Mouse (Mus musculus) intestine, embryonic 16.5 days (tissue): ENCODE data around the gene Sun5. TPM values are rescaled to one million over a fixed set of nuclear protein-coding genes. Genes with fewer than 3 reads are reported as not detected.
A peak's percentile ranks its signal among the peaks of the same experiment; 100 is the strongest.
"Not testable (repeated sequence)": the region's sequence is repeated elsewhere in the genome, so short reads cannot be mapped to it uniquely, and the experiment has no call there.

Source experiments
- ATAC-seq: fragments of 200-750 bp; cut with Nextera tagmentation; 2 replicates; pipeline ENCODE4 v1.8.0; 2017; ENCODE audit warnings: moderate TSS enrichment, moderate library complexity
- H3K27ac ChIP-seq: fragments of 300-500 bp; sonication (generic); 2 replicates; pipeline ENCODE4 v1.5.1; 2014; ENCODE audit warnings: mild to moderate bottlenecking, low read length
- H3K27me3 ChIP-seq: fragments of 300-500 bp; sonication (generic); replicated peaks from 2 replicates; pipeline ENCODE4 v1.6.1; 2014; ENCODE audit warnings: low read length, control low read depth, mixed read lengths; ENCODE audit not compliant: control insufficient read depth, insufficient read depth
- H3K36me3 ChIP-seq: fragments of 300-500 bp; sonication (generic); 2 replicates; pipeline ENCODE4 v1.6.1; 2014; ENCODE audit warnings: low read length, control low read depth; ENCODE audit not compliant: control insufficient read depth, insufficient read depth
- H3K4me1 ChIP-seq: fragments of 300-500 bp; sonication (generic); 2 replicates; pipeline ENCODE4 v1.6.1; 2014; ENCODE audit warnings: low read length, control low read depth, mixed read lengths; ENCODE audit not compliant: control insufficient read depth, insufficient read depth
- H3K4me2 ChIP-seq: fragments of 300-500 bp; sonication (generic); 2 replicates; pipeline ENCODE4 v1.6.1; 2014; ENCODE audit warnings: low read depth, low read length, control low read depth
- H3K4me3 ChIP-seq: fragments of 300-500 bp; sonication (generic); 2 replicates; pipeline ENCODE4 v1.5.1; 2014; ENCODE audit warnings: mild to moderate bottlenecking, low read length
- H3K9ac ChIP-seq: fragments of 300-500 bp; sonication (generic); 2 replicates; pipeline ENCODE4 v1.6.1; 2014; ENCODE audit warnings: low read depth, low read length
- H3K9me3 ChIP-seq: fragments of 300-500 bp; sonication (generic); 2 replicates; pipeline ENCODE4 v1.6.1; 2016; ENCODE audit warnings: low read length, control low read depth; ENCODE audit not compliant: control insufficient read depth
- WGBS: fragments of 180-500 bp; shearing (Covaris S2); extraction: QIAGEN DNeasy Blood & Tissue Kit; methylation state at CpG from one replicate; pipeline ENCODE4 v1.1.7; 2014; 5-methylcytosine and 5-hydroxymethylcytosine counted together
- polyA plus RNA-seq: library from polyadenylated mRNA; unstranded; fragments of >200 nt; fragmentation: Nextera tagmentation; extraction: Ambion mirVana; gene quantifications from 2 replicates; pipeline ENCODE4 v1.2.1, GENCODE M21; 2015

Gene Sun5
- polyA plus RNA-seq, 1 experiment from 2014 or later, result not detected

DNA sequence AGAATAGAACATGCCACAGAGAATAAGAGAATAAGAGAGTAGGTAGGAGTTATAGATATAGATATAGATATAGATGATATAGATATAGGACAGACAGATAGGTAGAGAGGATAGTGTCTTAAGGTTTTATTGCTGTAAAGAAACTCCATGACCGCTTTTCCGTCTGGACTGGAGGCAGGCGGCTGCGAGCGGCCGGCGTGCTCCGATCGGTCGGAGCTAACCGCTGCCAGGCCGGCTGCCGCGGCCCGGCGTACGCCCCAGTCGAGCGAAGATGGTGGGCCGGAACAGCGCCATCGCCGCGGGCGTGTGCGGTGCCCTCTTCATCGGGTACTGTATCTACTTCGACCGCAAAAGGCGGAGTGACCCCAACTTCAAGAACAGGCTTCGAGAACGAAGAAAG lies 45.0 kb downstream of the Sun5 start:
- H3K27me3 ChIP-seq, H3K9me3 ChIP-seq, H3K4me3 ChIP-seq, H3K4me2 ChIP-seq, H3K27ac ChIP-seq, H3K9ac ChIP-seq, H3K36me3 ChIP-seq, H3K4me1 ChIP-seq, ATAC-seq: not testable (repeated sequence)
- 58% methylated on average over 32 of the region's 32 CpGs for WGBS

- Histone ChIP-seq H3K4me1 (no peaks in the 10 kb centered on the region), H3K9ac (no peak overlapping the region), H3K27me3 (no peaks in the 10 kb centered on the region), H3K36me3 (no peaks in the 10 kb centered on the region), H3K27ac (no peak overlapping the region), H3K4me2 (no peak overlapping the region), H3K4me3 (no peak overlapping the region), H3K9me3 (no peaks in the 10 kb centered on the region)
- 55% methylated on average over 6 of the region's 6 CpGs for WGBS
- no peak for ATAC-seq
Measured at GRCm38 (mm10) chr2:153824593-153824992, 46.3 kb downstream of the Sun5 start.

DNA sequence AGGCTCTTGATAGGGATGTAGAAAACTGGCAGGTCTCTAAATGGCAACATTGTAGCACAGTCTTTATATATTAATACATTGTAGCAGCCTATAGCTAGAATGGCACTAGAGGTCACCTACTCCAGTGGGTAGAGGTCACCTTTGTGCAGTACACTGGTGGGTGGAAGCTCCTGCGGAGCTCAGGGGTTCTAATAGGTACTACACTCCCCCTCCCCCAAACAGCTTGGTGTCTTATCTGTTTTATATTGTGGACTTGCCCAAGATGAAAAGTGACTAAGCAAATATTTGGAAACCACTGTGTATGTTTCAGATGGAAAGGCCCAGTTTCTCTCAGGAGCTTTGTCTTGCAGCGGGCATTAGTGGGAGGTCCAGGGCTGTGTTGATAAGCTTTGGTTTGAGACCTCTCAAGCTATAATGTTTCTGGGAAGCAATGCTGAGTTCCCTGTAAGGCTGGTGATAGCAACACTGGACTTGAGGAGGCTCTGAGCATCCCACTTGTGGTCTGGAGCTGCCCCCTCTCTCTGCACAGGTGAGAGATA lies 48.8 kb downstream of the Sun5 start:
- Histone ChIP-seq H3K9me3 (no peaks in the 10 kb centered on the region), H3K4me1 (no peaks in the 10 kb centered on the region), H3K27me3 (no peaks in the 10 kb centered on the region), H3K36me3 (no peaks in the 10 kb centered on the region), H3K4me3 (no peak overlapping the region), H3K4me2 (no peak overlapping the region), H3K9ac (no peak overlapping the region), H3K27ac (no peak overlapping the region)
- WGBS, result 61% methylated on average over 2 of the region's 2 CpGs
- ATAC-seq, result no peak

DNA sequence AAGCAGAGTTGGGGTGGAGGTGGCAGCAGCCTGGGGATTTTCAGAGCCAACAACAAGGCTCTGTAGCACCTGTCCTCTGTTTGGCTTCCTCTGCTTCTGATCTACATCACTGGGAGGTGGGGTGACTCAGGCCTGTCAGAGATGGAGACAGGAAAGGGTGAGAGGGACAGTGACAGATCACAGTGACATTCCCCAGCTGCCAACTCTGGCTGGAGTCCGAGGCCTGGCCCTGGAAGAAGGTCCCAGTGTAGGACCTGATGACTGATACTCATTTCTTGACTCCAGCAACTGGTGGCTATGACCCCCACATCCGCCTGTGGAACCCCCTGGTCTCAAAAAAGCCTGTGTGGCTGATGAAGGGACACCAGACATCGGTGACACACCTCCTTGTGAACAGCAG lies 61.0 kb downstream of the Sun5 start:
- no peak for ATAC-seq

GRCm38 (mm10) chr2:153808841-153809240 lies 62.0 kb downstream of the Sun5 start:
- WGBS, result 63% methylated on average over 6 of the region's 6 CpGs
- H3K27ac ChIP-seq, result no peak overlapping the region
- no peak overlapping the region for H3K9ac ChIP-seq
- H3K4me1 ChIP-seq, result no peaks in the 10 kb centered on the region
- H3K4me2 ChIP-seq, result no peak overlapping the region
- no peaks in the 10 kb centered on the region for H3K9me3 ChIP-seq
- H3K27me3 ChIP-seq, result no peaks in the 10 kb centered on the region
- H3K36me3 ChIP-seq, result no peaks in the 10 kb centered on the region
- ATAC-seq, result peak; percentile 89
- no peak overlapping the region for H3K4me3 ChIP-seq

More for the DNA sequence above, 61.0 kb downstream of the Sun5 start:
- Histone ChIP-seq H3K4me1 (no peaks in the 10 kb centered on the region), H3K27ac (no peak overlapping the region), H3K4me2 (no peak overlapping the region), H3K9ac (no peak overlapping the region), H3K27me3 (no peaks in the 10 kb centered on the region), H3K4me3 (no peak overlapping the region), H3K9me3 (no peaks in the 10 kb centered on the region), H3K36me3 (no peaks in the 10 kb centered on the region)
- WGBS, result 73% methylated on average over 3 of the region's 3 CpGs

DNA sequence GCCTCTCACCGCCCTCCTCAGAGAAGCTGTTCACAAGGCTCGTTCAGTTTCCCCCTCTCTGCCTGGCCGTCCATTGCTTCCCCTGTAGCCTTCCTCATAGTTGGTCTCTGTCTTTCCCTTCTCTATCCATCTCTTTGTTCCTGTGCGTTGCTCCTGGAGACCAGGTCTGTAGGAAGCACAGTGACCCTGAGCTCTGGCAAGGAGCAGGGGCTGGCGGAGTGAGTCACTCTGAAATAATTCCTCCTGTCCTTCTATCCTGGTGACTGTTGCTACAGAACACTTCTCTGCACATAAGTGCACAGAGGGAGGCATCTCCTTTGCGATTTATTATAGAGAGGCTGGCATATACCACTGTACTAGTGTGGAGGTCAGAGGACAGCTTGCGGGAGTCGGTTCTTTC lies 62.7 kb downstream of the Sun5 start:
- H3K9me3 ChIP-seq, result no peaks in the 10 kb centered on the region
- H3K4me1 ChIP-seq, result no peaks in the 10 kb centered on the region
- no peak overlapping the region for H3K27ac ChIP-seq
- no peak overlapping the region for H3K9ac ChIP-seq
- 73% methylated on average over 8 of the region's 8 CpGs for WGBS
- H3K36me3 ChIP-seq, result no peaks in the 10 kb centered on the region
- no peak overlapping the region for H3K4me2 ChIP-seq
- H3K4me3 ChIP-seq, result no peak overlapping the region
- H3K27me3 ChIP-seq, result no peaks in the 10 kb centered on the region
- 0 out of 2 replicates have a peak, but pooled peaks have one; percentile 22 for ATAC-seq

GRCm38 (mm10) chr2:153807464-153807863 lies 63.4 kb downstream of the Sun5 start:
- H3K27ac ChIP-seq, H3K27me3 ChIP-seq, H3K9me3 ChIP-seq, H3K4me1 ChIP-seq, H3K4me3 ChIP-seq, H3K36me3 ChIP-seq, H3K4me2 ChIP-seq, H3K9ac ChIP-seq: not testable (repeated sequence)
- peak; percentile 24; the same call in 1 of the 2 replicates for ATAC-seq

Other genes starting within 250 kb of the Sun5 start
- gene Commd7, start 238.3 kb downstream of the Sun5 start, polyA plus RNA-seq, result 84.5 and 88.4 TPM in 2 replicates
- gene Dnmt3b, start 221.6 kb downstream of the Sun5 start, polyA plus RNA-seq, result 6.4 and 7.8 TPM in 2 replicates
- not detected in 2 replicates for gene Dnmt3c, start 174.4 kb downstream of the Sun5 start, polyA plus RNA-seq
- 200 and 227 TPM in 2 replicates for gene Mapre1, start 129.8 kb downstream of the Sun5 start, polyA plus RNA-seq
- gene Efcab8, start 91.2 kb downstream of the Sun5 start, polyA plus RNA-seq, result 0.02 TPM in 1 of 2 replicates, not detected in the other
- gene Bpifb2, start 4.0 kb upstream of the Sun5 start, polyA plus RNA-seq, result not detected in 2 replicates
- not detected in 2 replicates for gene Bpifb6, start 29.3 kb upstream of the Sun5 start, polyA plus RNA-seq
- not detected in 2 replicates for gene Bpifb3, start 47.1 kb upstream of the Sun5 start, polyA plus RNA-seq
- not detected in 2 replicates for gene Bpifb4, start 67.1 kb upstream of the Sun5 start, polyA plus RNA-seq
- gene Bpifa6, start 103.9 kb upstream of the Sun5 start, polyA plus RNA-seq, result not detected in 2 replicates
- gene Bpifa2, start 137.2 kb upstream of the Sun5 start, polyA plus RNA-seq, result not detected in 2 replicates